Mouse (Mus musculus): Measurements from ENCODE around the gene Prss36.
A peak's percentile ranks its signal among the peaks of the same experiment; 100 is the strongest.
"Not testable (repeated sequence)": the region's sequence is repeated elsewhere in the genome, so short reads cannot be mapped to it uniquely, and the experiment has no call there.

Gene Prss36

GRCm38 (mm10) chr7:127903971-127904796 lies 42.3 kb downstream of the Prss36 start, which contains the start of gene Bckdk:
Bckdk (plus strand) TSS chr7:127904082.
- DNase-seq (ENCODE audit: low spot score in 2 of 2): peak; percentile 57 to 73

- no peak for DNase-seq (ENCODE audit: low spot score in 2 of 2)
These were observed 44.8 kb downstream of the Prss36 start for GRCm38 (mm10) chr7:127901772-127902171.

- no peak for DNase-seq (ENCODE audit: low spot score in 2 of 2)
These were observed 46.5 kb downstream of the Prss36 start for GRCm38 (mm10) chr7:127899997-127900396.

- no peak for DNase-seq (ENCODE audit: low spot score in 2 of 2)
These were observed 48.2 kb downstream of the Prss36 start for GRCm38 (mm10) chr7:127898179-127898956.

GRCm38 (mm10) chr7:127897542-127897941 lies 49.0 kb downstream of the Prss36 start:
- DNase-seq (ENCODE audit: low spot score in 2 of 2): no peak

- DNase-seq (ENCODE audit: low spot score in 2 of 2): peak in 1 of 2 experiments; percentile 68
These were observed 50.1 kb downstream of the Prss36 start for GRCm38 (mm10) chr7:127896384-127896783.

- DNase-seq (ENCODE audit: low spot score in 2 of 2): not testable (repeated sequence)
These were observed 50.6 kb downstream of the Prss36 start for GRCm38 (mm10) chr7:127895891-127896290.

- DNase-seq (ENCODE audit: low spot score in 2 of 2): peak; percentile 92 to 96
These were observed 51.1 kb downstream of the Prss36 start, which contains the start of the genes Gm21974 and Vkorc1 for GRCm38 (mm10) chr7:127895442-127895841. Gm21974 (minus strand) TSS chr7:127895454. Vkorc1 (minus strand) TSS chr7:127895617.

GRCm38 (mm10) chr7:127894480-127894879 lies 52.0 kb downstream of the Prss36 start:
- no peak for DNase-seq (ENCODE audit: low spot score in 2 of 2)

GRCm38 (mm10) chr7:127890798-127891197 lies 55.7 kb downstream of the Prss36 start, which contains the start of gene Prss53:
Prss53 (minus strand) TSS chr7:127890970.
- DNase-seq (ENCODE audit: low spot score in 2 of 2): no peak

- no peak for DNase-seq (ENCODE audit: low spot score in 2 of 2)
These were observed 57.7 kb downstream of the Prss36 start for GRCm38 (mm10) chr7:127888821-127889220.

- no peak for DNase-seq (ENCODE audit: low spot score in 2 of 2)
These were observed 58.7 kb downstream of the Prss36 start for GRCm38 (mm10) chr7:127887781-127888180.

GRCm38 (mm10) chr7:127887191-127887590 lies 59.3 kb downstream of the Prss36 start:
- no peak for DNase-seq (ENCODE audit: low spot score in 2 of 2)

GRCm38 (mm10) chr7:127886551-127886950 lies 60.0 kb downstream of the Prss36 start:
- no peak for DNase-seq (ENCODE audit: low spot score in 2 of 2)

- DNase-seq (ENCODE audit: low spot score in 2 of 2): no peak
These were observed 60.6 kb downstream of the Prss36 start for GRCm38 (mm10) chr7:127885951-127886350.

Measured in left cerebral cortex, adult 9 months (tissue).